In genomic region chr2:155472671-155473569, GRCm38 (mm10) we compare ENCODE assay signal across 1 mouse cellular context.
TF ChIP-seq lines count a peak whose summit lies in the region.

No protein-coding gene starts in this region.

TF ChIP-seq in CH12.LX, 34 proteins besides CTCF, POLR2A, EP300 and RAD21:
- TF ChIP-seq SIN3A (IDR thresholded peaks at IDR 0.05; ENCODE audit: low read length): no peak
- 0 out of 2 replicates have a peak, but pooled peaks have one; percentile 76 for TF ChIP-seq UBTF (IDR thresholded peaks at IDR 0.05; ENCODE audit: low read depth, low read length)
